Mouse (Mus musculus) cerebellum, postnatal 14 days (tissue): Measurements from ENCODE around the gene Lima1.
"Not testable (repeated sequence)": the region's sequence is repeated elsewhere in the genome, so short reads cannot be mapped to it uniquely, and the experiment has no call there.

ENCODE experiments used
- DNase-seq, 2 experiments: peaks; one replicate each; pipeline ENCODE4 v3.0.0; 2021; ENCODE audit warnings: mixed read lengths in 2 of 2

Lima1 gene

DNA sequence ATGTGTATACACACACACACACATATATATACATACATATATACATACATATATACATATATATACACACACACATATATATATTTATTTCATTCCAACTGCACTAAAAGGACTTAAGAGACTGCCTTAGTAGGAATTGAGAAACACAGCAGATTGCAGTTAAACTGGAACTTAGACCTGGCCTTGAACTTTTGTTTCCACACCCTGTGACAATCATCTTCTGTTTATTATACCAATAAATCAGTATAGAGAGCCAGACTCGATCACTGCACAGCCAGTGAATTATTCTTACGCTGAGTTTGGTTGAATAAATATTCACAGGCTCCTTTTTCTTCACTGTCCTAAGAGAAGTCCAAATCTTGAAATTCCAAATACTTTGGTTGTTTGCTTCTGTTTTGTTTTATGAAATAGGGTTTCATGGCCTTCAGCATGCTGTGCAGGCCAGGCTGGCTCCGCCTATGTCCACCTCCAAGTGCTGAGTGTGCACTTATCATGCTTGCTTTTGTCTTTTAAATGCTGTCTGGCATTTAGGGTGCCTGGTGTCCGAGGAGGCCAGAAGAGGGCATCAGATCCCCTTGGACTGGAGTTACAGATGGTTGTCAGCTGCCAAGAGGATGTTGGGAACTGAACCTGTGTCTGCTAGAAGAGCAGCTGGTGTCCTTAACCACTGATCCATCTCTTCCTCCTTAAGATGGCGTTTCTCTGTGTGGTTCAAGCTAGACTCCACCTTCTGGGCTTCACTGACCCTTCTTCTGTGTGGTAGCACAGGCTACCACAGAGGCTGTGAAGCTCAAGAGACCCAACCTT is 41.4 kb downstream of the Lima1 start:
- no peak for DNase-seq

DNA sequence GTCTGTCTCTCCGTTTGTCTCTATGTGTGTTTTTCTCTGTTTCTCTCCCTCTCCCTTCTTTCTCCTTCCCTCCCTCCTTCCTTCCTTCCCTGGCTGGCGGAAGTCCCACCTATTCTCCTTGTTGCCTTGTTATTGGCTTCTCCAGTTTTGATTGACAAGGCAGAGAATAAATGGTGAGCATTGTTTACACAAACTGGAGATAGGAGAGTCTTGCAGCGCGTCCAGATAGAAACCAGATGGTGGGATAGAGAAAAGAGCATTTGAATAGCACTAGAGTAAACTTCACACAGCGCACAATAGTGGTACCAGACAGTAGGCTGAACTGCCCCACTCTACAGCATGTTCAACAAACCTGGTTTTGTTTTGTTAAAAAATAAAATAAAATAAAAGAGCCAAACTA is 43.7 kb downstream of the Lima1 start:
- DNase-seq, result no peak

DNA sequence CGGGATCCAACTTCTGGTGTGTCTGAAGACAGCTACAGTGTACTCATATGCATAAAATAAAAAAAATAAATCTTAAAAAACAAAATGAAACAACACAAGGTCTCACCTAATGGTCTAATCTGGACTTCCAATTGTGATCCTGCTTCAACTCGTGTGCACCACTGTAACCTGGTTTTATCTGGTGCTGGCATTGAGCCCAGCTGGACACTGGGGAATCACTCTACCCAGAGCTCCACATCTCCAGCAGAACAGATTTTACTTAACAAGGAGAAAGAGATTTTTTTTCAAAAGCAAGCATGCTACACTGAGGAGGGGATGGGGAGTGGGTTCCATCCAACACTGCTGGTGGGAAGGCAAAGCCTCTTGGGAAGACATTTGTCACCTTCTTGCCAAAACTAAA is 47.2 kb downstream of the Lima1 start:
- no peak for DNase-seq

DNA sequence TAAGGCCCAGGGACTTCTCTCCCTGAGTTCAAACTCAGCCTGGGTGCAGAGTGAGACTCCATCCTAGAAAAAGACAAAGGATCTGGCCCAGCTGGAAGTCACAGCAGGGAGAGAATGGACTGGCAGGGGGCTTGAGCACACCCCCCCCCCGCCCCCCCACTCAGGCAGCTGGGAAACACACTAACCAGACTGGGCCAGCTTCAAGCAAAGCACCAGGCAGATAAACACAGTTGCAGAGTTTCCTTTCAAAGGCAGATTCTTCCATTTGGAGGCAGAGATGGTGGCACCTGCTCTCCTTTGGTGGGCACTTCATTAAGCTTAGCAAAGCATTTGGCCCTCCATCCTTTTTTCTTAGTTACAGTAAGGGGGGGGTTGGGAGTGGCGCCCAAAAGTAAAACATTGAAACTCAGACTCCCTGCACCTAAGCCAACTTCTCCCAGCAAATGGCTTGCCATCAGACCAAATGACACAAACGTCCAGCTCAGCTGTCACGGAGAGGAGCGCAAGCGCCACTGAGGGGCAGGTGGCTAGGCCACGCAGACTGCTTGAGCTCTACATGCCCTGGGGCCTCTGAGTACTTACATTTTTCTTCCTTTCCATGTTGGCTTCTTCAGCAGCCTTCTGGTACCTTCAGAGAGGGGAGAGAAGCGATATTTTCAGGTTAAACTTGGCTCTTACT is 48.9 kb downstream of the Lima1 start:
- DNase-seq, result no peak

DNA sequence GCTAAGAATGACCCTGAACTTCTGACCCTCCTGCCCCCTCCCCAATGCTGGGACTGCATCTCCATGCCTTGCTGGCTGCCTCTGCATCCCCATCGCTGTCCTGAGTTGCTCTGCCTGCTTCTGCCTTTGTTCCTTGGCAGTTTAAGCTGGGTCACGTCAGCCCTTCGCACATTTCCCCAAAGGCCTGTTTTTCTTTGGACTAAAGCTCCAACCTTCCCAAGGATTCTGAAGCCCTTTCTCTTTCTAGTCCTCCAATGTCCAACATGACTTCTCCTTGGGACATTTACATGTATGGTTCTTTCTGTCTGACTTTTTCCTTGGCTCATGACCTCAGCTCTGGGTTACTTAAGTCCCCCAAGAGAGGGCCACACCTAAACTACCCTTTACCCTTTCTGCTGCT is 50.0 kb downstream of the Lima1 start:
- DNase-seq, result no peak

DNA sequence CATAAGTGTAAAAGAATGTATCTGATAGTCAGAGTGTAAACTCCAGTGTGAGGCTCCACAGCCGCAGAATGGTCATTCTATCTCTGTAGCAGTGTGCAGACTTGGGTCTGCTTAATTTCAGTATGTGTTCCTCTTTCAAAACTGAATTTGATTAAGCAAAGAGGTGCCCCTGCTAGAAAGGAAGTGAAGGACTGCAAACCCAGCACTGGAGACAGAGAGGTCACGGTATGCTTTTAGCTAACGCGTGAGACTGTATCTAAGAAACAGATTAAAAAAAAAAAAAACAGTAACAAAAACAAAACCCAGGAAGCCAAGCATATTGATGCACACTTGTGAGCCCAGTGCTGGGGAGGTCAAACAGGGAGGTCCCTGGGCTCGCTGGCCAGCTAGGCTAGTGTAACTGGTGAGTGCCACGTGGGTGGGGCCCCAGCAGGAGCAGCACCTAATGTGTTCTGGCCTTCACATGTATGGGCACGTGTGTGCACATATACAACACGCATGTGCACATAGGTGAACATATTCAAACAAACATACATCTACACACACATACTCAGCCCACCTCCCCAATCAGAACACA is 51.8 kb downstream of the Lima1 start:
- DNase-seq, result no peak

DNA sequence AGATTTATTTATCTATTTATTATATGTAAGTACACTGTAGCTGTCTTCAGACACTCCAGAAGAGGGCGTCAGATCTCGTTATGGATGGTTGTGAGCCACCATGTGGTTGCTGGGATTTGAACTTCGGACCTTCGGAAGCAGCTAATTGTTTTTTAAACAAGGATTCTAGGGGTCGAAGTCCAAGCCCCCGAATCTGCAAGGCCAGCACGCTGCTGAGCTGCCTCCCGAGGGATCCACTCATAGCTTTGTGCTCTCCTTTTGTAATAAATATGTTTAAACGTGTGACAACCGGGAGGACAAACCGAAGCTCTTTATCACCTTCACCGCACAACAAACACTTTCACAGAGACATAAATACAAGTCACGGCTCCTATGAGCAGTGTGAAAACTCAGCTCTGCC is 52.8 kb downstream of the Lima1 start:
- DNase-seq, result not testable (repeated sequence)

DNA sequence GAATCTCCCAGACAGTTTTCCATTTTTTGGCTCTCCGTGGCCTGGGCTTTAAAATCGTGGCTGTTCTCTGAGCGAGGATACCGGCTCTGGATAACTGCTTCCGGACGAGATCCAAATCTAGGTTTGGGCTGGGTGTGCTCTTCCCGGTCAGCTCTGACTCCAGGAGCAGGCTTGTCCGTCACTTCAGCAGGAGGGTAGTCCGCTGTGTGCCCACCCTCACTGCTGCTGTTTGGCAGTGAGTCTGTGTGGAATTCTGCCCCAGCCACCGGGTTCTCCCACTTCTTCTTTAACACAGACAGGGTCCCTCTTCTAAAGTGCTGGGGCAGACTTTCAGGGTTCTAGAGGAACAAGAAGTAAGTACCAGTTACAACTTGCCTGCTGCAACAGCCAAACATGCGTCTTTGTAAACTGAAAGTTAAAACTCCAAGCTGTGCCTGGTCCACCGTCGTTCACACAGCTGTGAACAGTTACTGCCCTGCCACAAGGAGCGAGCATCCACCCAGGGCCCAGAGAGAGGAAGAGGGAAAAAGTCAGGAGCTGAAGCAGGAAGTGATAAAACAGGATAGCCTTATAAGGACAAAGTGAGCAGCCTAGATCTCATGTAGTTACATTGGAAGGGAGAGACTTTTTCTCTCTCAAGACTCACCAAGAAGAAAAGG is 55.5 kb downstream of the Lima1 start:
- DNase-seq, result no peak

DNA sequence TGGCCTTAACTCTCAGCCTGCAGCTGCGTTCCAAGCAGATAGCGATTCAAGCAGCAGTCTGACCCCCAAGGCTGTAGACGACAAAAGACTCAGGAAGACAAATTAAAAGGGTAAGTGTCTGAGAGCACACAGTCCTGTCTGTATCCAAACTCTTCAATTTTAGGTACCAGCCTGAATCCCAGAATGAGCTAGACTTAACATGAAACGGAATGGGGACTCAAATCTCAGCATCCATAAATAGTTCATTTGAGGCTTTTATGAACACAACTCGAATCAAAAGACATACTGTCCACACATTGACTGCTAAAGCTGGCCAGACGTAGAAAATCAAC is 56.2 kb downstream of the Lima1 start:
- DNase-seq, result no peak

DNA sequence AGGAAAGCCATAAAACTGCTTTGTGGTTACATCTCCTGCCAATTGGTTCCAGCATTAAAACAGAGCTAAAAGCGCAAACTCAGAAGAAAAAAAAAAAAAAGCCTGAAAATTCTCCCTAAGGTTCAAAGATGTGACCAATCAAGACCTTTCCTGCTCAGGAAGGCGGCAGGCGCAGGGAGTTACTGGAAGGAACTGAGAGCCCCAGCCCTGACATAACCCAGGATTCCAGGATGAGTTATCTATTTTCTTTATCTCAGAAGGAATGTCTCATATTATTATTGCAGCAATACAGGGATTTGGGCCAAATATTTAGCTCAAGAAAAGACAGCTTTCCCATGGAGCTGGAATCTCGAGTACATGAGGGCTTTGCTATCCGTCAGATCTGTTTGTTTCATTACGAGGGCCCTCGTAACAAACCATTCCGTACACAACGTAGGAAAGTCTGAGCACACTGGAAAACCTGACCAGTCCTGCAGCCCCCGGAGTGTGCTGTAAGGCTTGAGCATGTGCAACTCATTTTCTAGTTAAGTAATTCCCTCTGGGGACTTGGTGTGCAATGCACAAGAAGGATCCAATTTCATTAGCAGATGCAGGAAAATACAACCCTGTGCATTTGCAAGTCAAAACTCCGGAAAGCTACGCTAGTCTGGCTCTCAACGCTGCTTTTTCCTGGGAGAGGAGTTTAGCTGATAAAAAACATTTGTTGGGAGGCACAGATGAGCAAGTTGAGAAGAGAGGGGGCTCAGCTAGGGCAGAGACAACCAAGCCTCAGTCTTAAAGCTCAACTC is 56.7 kb downstream of the Lima1 start:
- DNase-seq, result no peak

DNA sequence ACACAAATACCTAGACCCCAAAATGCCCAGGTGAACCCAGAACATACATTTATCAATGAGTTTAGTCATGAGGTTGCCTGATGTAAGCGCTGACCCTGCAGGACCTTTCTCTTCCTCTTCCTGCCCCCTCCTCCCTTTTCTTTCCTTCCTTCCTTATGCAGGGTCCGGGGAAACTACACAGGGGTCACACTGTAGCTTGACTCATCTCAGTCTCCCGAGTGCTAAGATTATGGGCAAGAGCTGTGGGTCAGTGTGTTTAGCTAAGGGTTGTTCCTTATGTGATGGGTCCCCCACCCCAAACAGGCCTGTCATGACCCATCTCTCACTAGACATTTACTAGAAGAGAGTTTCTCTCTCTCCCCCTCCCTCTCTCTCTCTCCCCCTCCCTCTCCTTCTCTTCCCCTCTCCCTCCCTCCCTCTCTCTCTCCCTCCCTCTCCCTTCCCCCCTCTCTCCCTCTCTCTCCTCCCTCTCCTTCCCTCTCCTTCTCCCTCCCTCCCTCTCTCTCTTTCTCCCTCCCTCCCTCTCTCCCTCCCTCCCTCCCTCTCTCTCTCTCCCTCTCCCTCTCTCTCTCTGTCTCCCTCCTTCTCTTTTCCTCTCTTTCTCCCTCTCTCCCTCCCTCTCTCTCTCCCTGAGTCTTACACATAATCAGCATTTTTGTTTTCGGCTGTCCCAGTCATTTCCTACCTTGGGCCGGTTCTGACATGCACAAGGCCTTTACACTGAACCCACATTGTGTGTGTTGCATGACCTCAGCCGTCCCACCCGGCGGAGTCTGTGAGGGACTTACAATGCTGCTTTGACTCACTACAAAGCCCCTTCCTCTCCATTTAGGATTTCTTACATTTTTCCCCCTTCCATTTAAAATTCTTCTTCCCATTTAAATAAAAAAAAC is 57.7 kb downstream of the Lima1 start:
- no peak for DNase-seq

DNA sequence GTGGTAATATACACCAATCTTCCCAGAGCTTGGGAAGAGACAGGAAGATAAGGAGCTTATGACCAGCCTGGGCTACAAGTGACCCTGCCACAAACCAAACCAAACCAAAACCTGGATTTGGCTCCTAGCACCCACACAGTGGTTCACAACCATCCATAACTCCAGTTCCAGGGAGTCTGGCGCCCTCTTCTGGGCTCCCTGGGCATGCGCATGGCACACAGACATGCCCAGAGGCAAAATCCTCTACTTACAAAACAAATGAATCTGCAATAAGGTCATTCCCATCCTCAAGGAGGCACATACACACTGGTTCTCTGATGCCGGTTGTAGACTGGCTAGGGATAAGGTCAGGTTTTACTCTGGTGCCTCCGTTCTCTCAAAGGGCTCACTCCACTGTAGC is 59.3 kb downstream of the Lima1 start:
- no peak for DNase-seq

DNA sequence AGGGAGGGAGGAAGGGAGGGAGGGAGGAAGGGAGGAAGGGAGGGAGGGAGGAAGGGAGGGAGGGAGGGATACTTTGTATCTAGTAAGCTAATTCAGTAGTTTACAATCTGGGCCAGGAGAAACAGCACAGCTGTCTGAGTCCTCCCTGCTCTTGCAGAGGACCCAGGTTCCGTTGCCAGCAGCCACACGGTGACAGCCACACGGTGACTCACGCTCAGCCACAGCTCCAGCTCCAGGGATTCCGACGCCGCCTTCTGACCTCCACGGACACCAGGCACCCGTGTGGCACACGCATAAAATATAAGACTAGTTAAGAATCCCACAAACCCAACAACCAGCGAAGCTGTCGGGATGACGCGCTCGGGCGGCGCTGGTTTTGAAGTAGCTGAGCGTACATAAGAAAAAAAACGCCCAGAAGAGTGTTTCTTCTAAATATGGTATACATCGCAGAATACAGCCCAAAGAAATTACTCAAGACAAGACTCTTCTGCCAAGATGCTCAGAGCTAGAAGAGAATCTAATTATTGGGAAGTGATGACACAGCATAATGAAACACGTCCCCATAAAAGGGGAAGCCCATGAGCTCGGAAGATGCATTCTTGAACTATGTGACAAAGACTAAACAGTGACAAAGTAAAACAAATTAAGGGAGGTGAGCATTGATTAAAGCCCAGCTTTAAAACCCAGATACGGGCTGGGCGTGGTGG is 60.5 kb downstream of the Lima1 start:
- no peak for DNase-seq

DNA sequence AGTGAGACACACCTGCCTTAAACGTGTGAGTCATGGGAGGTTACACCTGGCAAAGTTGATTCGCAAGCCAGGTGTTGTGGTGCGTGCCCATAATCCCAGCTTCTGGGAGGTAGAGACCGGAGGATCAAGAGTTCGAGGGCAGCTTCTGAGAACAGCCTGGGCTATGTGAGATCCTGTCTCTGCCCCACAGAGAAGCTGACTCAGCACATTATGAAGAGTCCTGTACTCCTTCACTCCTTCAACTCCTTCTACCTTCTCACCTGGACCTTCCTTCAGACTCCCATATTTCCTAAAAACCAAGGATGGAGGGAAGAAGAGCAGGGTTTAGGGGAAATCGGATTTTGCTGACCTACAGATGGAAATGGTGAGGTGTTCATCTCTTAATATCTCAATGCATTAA is 61.6 kb downstream of the Lima1 start:
- no peak for DNase-seq

DNA sequence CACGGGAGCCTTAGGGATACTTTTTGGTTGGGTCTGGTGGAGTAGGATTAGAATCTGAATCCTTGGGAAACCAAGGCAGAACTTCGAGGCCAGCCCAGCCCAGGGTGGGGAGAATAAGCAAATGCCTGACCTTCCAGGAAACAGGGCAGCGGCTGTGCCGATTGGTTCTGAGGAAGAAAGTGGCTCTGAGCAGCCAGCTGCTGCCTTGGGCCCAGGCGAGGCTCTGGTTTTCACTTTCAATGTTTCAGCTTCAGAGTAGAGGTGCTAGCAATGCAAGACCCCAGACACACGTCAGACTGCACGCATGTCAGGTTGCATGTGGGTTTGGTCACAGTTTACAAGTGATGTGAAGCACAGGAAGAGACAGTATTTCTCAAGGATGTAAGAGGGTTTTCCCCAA is 63.2 kb downstream of the Lima1 start:
- no peak for DNase-seq

DNA sequence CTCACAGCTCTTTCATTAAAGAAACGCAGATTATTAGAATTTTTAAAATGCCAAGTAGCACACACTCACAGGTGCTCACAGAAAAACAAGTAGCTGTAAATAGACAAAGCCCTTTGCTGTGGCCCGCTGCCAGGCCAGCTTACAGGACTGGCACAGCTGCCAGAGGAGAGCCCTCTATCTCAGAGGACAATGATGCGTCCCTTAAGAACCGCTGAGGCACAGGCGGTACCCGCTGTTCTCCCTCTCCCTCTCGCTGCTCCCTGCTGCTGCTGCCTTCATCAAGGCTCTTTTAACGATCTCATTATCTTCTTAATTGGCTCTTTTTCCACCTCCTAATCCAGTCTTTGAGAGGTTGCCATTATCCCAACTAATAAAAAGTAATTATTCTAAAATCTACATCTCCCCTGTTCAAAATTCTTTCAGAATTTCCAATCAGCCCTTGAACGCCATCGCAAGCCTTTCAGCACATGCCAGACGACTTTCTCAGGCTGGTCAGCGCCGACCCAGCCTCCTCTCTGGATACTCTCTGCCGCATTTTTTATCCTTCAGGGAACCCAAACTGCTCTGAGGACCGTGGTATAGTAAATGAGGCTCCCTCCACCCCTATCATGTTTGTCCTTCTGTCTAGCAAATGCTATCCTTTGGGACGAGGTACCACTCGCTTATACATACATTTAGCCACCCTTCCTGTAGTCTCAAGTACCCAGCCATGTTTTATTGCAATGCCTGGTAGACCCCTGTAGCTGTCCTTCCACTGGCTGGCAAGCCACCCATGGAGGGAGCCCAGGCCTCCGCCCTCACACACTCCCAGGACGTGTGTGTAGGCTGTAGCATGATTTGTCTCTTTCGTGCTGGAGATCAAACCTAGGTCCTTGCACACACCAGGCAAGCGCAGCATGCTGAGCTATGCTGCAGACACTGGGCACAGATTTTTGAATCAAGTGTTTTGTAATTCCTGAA is 67.2 kb downstream of the Lima1 start:
- peak in 1 of 2 experiments; percentile 46 for DNase-seq

DNA sequence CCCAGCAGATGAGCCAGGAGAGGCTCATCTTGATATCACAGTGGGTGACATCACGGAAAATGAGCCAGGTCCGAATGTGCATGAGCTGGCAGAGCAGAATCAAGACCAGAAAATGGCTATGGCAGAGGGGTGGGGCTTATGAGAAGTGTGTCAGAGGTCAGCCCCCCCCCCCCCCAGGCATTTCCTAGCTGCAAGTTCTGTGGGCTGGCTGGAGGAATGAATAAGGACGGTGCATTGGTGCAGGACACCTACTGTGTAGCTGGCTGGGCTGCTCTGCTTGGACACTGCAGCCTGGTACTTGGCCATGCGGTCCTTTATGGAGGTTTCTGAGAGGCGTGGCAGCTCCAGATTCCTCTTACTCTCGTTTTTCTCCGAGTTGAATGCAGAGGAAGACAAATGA is 69.1 kb downstream of the Lima1 start:
- DNase-seq, result no peak

DNA sequence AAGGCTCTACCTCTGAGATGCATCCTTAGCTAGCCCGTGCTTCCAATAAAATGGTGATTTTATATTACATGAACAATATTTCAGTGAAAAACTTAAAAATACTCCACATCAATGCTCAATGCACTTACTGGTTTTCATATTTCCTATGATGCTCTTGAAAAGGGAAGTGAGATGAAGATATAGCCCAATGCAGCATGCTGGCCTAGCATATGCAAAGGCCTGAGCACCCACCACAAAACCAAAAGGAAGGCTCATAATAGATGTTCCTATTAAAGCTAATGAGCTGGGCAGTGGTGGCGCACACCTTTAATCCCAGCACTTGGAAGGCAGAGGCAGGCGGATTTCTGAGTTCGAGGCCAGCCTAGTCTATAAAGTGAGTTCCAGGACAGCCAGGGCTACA is 69.6 kb downstream of the Lima1 start:
- DNase-seq, result no peak

DNA sequence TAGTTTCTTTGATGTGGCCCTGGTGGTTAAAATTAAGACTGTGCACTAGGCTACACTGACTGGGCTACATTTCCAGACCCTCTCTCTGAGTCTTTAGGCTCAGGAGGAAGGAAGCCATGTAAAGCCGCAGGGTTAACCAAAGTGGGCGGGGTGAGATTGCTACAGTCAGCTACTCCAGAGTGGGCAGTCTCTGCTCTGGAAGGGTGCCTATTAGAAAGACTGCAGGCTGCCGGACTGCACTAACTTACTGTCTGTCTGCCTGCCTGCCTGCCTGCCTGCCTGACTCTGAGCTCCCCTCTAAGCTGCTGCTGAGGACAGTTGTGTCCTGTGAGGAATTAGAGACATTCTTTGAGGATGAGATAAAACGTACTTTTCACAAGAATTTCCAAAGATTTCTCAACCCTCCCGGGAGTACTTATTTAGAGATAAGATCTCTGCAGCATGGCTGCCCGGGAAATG is 72.0 kb downstream of the Lima1 start:
- DNase-seq, result no peak
